In the genomic region with DNA sequence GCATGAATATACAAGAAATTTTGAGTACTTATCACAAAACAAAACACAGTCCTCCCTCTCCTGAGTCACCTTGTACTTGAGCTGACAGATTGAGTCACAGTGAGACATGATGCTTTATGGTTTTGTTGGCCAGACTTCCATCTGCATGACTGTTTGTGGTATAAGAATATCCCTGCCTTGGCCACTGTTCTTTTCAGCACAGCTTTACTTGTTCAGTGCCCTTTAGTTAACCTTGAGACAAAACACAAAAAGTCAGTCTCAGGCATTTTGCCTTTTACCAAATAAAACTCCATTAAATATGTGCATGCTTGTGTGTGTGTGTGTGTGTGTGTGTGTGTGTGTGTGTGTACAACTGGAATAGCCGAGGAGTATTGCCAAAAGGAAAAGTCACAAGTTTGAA, we compare ENCODE assay signal across 14 mouse cellular contexts.
DNase-seq lines count a peak whose midpoint lies in the region; ATAC-seq lines count a peak whose summit lies in the region.
"Had no signal": no experiment of that assay in that cellular context is flagged by ENCODE, and none has a peak within 500 bp of the region (broad histone marks: within the 10 kb centered on the region; RNA-seq: fewer than 3 reads in every experiment).

No protein-coding gene starts in this region.

- no peak for ATAC-seq in heart, embryonic 11.5 days (replicated peaks; ENCODE audit: insufficient number of reproducible peaks, low FRiP score, low TSS enrichment)
- no peak for ATAC-seq in forebrain, embryonic 13.5 days
- ATAC-seq: CD4-positive, CD25-positive, alpha-beta regulatory T cell, adult 4 months had no signal

- H3K4me3 ChIP-seq in heart, embryonic 11.5 days (ENCODE audit: low read depth, low read length), result no peak overlapping the region
- no peak overlapping the region for H3K4me3 ChIP-seq in forebrain, embryonic 13.5 days
- H3K4me3 ChIP-seq: embryonic facial prominence, embryonic 15.5 days; hindbrain, embryonic 10.5 days; limb, embryonic 15.5 days had no signal

- no peaks in the 10 kb centered on the region for H3K36me3 ChIP-seq in heart, embryonic 11.5 days (ENCODE audit: control insufficient read depth, insufficient read depth, low read length)
- H3K36me3 ChIP-seq in forebrain, embryonic 13.5 days (ENCODE audit: poor library complexity, severe bottlenecking), result no peaks in the 10 kb centered on the region
- H3K36me3 ChIP-seq: embryonic facial prominence, embryonic 15.5 days; hindbrain, embryonic 10.5 days; limb, embryonic 15.5 days had no signal

- peak; percentile 26 to 42 for DNase-seq in heart, adult 18-20 months
- peak; percentile 4 for DNase-seq in right cerebral cortex, adult 18-20 months
- DNase-seq in right cerebral cortex, adult 2 months (ENCODE audit: low spot score in 2 of 2), result no peak
- DNase-seq in cerebellum, adult 9-10 months, result peak; percentile 93
- DNase-seq in embryo, embryonic 9.5 days (ENCODE audit: extremely low spot score), result no peak
- no peak for DNase-seq in right cerebral cortex, postnatal 10 days (ENCODE audit: low spot score in 2 of 2)
- DNase-seq: lung, postnatal 10 days; spleen, adult 18-20 months had no signal

- 58% methylated on average over 1 of the region's 1 CpGs for WGBS in heart, embryonic 11.5 days (ENCODE audit: insufficient replicate concordance)
- WGBS in forebrain, embryonic 13.5 days, result 75% methylated on average over 1 of the region's 1 CpGs

- H3K27me3 ChIP-seq in heart, embryonic 11.5 days (ENCODE audit: control insufficient read depth, insufficient read depth, low read length), result no peaks in the 10 kb centered on the region
- H3K27me3 ChIP-seq in forebrain, embryonic 13.5 days, result no peaks in the 10 kb centered on the region
- H3K27me3 ChIP-seq: embryonic facial prominence, embryonic 15.5 days; limb, embryonic 15.5 days had no signal

- H3K27ac ChIP-seq in heart, embryonic 11.5 days (ENCODE audit: low read depth, low read length), result no peak overlapping the region
- H3K27ac ChIP-seq in forebrain, embryonic 13.5 days, result no peak overlapping the region
- H3K27ac ChIP-seq: embryonic facial prominence, embryonic 15.5 days; hindbrain, embryonic 10.5 days; limb, embryonic 15.5 days had no signal

- H3K4me1 ChIP-seq in heart, embryonic 11.5 days (ENCODE audit: control insufficient read depth, insufficient read depth, low read length), result peaks cover 6% of the 10 kb centered on the region; the same call in 1 of the 2 replicates
- peaks cover 6% of the 10 kb centered on the region; the same call in 1 of the 2 replicates for H3K4me1 ChIP-seq in forebrain, embryonic 13.5 days
- H3K4me1 ChIP-seq: hindbrain, embryonic 10.5 days had no signal

- no peak overlapping the region for H3K4me2 ChIP-seq in heart, embryonic 11.5 days
- H3K4me2 ChIP-seq in forebrain, embryonic 13.5 days, result no peak overlapping the region
- H3K4me2 ChIP-seq: embryonic facial prominence, embryonic 15.5 days; limb, embryonic 15.5 days had no signal

- H3K9me3 ChIP-seq in heart, embryonic 11.5 days (replicated peaks; ENCODE audit: control insufficient read depth, low read length), result no peaks in the 10 kb centered on the region
- no peaks in the 10 kb centered on the region for H3K9me3 ChIP-seq in forebrain, embryonic 13.5 days (replicated peaks)
- H3K9me3 ChIP-seq: embryonic facial prominence, embryonic 15.5 days; hindbrain, embryonic 10.5 days; limb, embryonic 15.5 days had no signal

- H3K9ac ChIP-seq in heart, embryonic 11.5 days (ENCODE audit: low read depth, low read length), result no peak overlapping the region
- no peak overlapping the region for H3K9ac ChIP-seq in forebrain, embryonic 13.5 days
- H3K9ac ChIP-seq: embryonic facial prominence, embryonic 15.5 days; limb, embryonic 15.5 days had no signal

Comparison
In these comparisons a context has a peak if more than half of its experiments do, and no peak if none do; other contexts are left out.
1. DNase-seq: peak in heart, adult 18-20 months (2 of 2), right cerebral cortex, adult 18-20 months (single experiment) and cerebellum, adult 9-10 months (single experiment); none in right cerebral cortex, adult 2 months (0 of 2), embryo, embryonic 9.5 days (single experiment) and right cerebral cortex, postnatal 10 days (0 of 2).